Mouse (Mus musculus): ENCODE data around the gene Lmo7.

GRCm38 (mm10) chr14:101842521-101842920, 112.8 kb downstream of the Lmo7 start:
- TF ChIP-seq CTCF (IDR thresholded peaks at IDR 0.05; ENCODE audit: extremely low read depth, insufficient read length, insufficient replicate concordance, low read depth, low read length) (no peak), POLR2A (IDR thresholded peaks at IDR 0.05; ENCODE audit: low read depth, low read length) (no peak)
